Mouse (Mus musculus): ENCODE data around the gene Tbc1d10b.
"Not testable (repeated sequence)": the region's sequence is repeated elsewhere in the genome, so short reads cannot be mapped to it uniquely, and the experiment has no call there.

The Tbc1d10b gene

GRCm38 (mm10) chr7:127207374-127208294 is 634 bp downstream of the Tbc1d10b start:
- no peak for DNase-seq (ENCODE audit: low spot score)

- no peak for DNase-seq (ENCODE audit: low spot score)
These were observed 1.7 kb downstream of the Tbc1d10b start for GRCm38 (mm10) chr7:127206606-127207005.

GRCm38 (mm10) chr7:127196484-127196883 is 11.8 kb downstream of the Tbc1d10b start:
- DNase-seq (ENCODE audit: low spot score): no peak

- DNase-seq (ENCODE audit: low spot score): peak; percentile 96
These were observed 12.5 kb downstream of the Tbc1d10b start, which contains the start of gene Cd2bp2 for GRCm38 (mm10) chr7:127195544-127196295. Gene Cd2bp2 (minus strand): TSS chr7:127196050.

- no peak for DNase-seq (ENCODE audit: low spot score)
These were observed 13.6 kb downstream of the Tbc1d10b start for GRCm38 (mm10) chr7:127194633-127195029.

- no peak for DNase-seq (ENCODE audit: low spot score)
These were observed 14.1 kb downstream of the Tbc1d10b start for GRCm38 (mm10) chr7:127194011-127194632.

- DNase-seq (ENCODE audit: low spot score): no peak
These were observed 15.3 kb downstream of the Tbc1d10b start for GRCm38 (mm10) chr7:127192989-127193388.

- DNase-seq (ENCODE audit: low spot score): no peak
These were observed 17.6 kb downstream of the Tbc1d10b start for GRCm38 (mm10) chr7:127190672-127191071.

- DNase-seq (ENCODE audit: low spot score): no peak
These were observed 19.7 kb downstream of the Tbc1d10b start for GRCm38 (mm10) chr7:127188305-127189276.

GRCm38 (mm10) chr7:127187351-127187750 is 20.9 kb downstream of the Tbc1d10b start:
- no peak for DNase-seq (ENCODE audit: low spot score)

GRCm38 (mm10) chr7:127185601-127186000 is 22.7 kb downstream of the Tbc1d10b start:
- DNase-seq (ENCODE audit: low spot score): peak; percentile 48

- no peak for DNase-seq (ENCODE audit: low spot score)
These were observed 23.5 kb downstream of the Tbc1d10b start for GRCm38 (mm10) chr7:127184720-127185119.

- DNase-seq (ENCODE audit: low spot score): no peak
These were observed 24.4 kb downstream of the Tbc1d10b start for GRCm38 (mm10) chr7:127183828-127184227.

- DNase-seq (ENCODE audit: low spot score): no peak
These were observed 24.9 kb downstream of the Tbc1d10b start for GRCm38 (mm10) chr7:127183345-127183744.

- DNase-seq (ENCODE audit: low spot score): not testable (repeated sequence)
These were observed 26.5 kb downstream of the Tbc1d10b start for GRCm38 (mm10) chr7:127181724-127182123.

- DNase-seq (ENCODE audit: low spot score): no peak
These were observed 27.5 kb downstream of the Tbc1d10b start for GRCm38 (mm10) chr7:127180783-127181182.

- DNase-seq (ENCODE audit: low spot score): no peak
These were observed 31.3 kb downstream of the Tbc1d10b start for GRCm38 (mm10) chr7:127176937-127177336.

- DNase-seq (ENCODE audit: low spot score): no peak
These were observed 41.8 kb downstream of the Tbc1d10b start for GRCm38 (mm10) chr7:127166501-127166900.

- DNase-seq (ENCODE audit: low spot score): no peak
These were observed 42.4 kb downstream of the Tbc1d10b start for GRCm38 (mm10) chr7:127165607-127166493.

GRCm38 (mm10) chr7:127164002-127164401 is 44.3 kb downstream of the Tbc1d10b start:
- no peak for DNase-seq (ENCODE audit: low spot score)

Data from adipocyte (in vitro differentiated cells).